Mouse (Mus musculus) megakaryocyte progenitor cell, adult 5-6 weeks (primary cell): ENCODE results near the gene Doc2a. TPM values are rescaled to one million over a fixed set of nuclear protein-coding genes. Genes with fewer than 3 reads are reported as not detected.

Source experiments
- ATAC-seq: replicated peaks from 2 replicates; pipeline ENCODE4 v1.8.0; 2016; ENCODE audit warnings: mild to moderate bottlenecking, moderate TSS enrichment, inconsistent platforms; ENCODE audit not compliant: poor library complexity
- total RNA-seq, 2 experiments: library from RNA; stranded (forward) in 1 of 2; stranded (reverse) in 1 of 2; fragments of 157-497, 149-512 nt in 1 of 2; fragments of 200-1000 nt in 1 of 2; gene quantifications; 2 replicates each; pipeline versions ENCODE4 v1.2.3 to v1.2.4; 2015 to 2017

The Doc2a gene
- total RNA-seq, 2 experiments from 2014 or later, result not detected

DNA sequence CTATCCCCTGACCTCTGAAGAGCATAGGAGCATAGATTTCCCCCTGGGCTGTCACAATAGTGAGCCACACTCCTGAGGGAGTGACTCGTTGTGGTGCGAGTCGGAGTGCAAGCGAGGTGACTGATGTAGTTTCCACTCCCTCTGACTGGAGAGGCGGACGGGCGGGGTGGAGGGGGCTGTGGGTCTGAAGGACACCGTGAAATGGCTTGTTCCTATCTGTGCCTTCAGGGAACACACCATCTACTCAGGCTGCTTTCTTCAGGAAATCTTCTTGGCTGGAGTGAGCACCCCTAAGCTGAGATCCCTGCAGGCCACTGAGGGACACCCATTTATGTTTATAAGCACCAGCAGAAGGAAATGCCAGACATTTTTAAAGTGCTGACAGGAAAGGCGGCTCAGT lies 24.5 kb upstream of the Doc2a start:
- ATAC-seq, result no peak

- no peak for ATAC-seq
Observed at GRCm38 (mm10) chr7:126823202-126823711, 24.0 kb upstream of the Doc2a start.

- no peak for ATAC-seq
Observed at GRCm38 (mm10) chr7:126823940-126824339, 23.3 kb upstream of the Doc2a start.

DNA sequence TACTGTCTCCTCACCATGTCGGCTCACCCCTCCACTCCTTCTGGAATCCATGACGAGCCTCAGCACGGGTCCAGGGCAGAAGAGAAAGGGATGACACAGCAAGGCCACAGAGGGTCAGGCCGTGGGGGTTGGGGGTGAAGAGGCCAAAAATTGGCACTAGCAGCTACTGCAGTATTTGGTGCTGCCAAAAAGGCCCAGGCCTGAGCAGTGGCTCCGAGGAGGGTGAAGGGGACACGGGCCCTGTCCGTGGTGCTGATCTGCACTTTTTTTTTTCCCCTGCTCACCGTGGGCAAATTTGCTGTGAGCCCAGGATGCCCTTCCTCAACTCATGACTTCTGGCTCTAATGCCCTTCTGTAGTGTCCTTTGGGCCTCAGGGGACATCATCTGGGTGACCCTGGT lies 21.8 kb upstream of the Doc2a start:
- peak; percentile 59 for ATAC-seq

- no peak for ATAC-seq
Observed at GRCm38 (mm10) chr7:126825952-126826351, 21.3 kb upstream of the Doc2a start.

- ATAC-seq, result no peak
Observed at GRCm38 (mm10) chr7:126831539-126831938, 15.7 kb upstream of the Doc2a start, which contains the start of gene 4930451I11Rik. Gene 4930451I11Rik (minus strand): TSS chr7:126831639.

DNA sequence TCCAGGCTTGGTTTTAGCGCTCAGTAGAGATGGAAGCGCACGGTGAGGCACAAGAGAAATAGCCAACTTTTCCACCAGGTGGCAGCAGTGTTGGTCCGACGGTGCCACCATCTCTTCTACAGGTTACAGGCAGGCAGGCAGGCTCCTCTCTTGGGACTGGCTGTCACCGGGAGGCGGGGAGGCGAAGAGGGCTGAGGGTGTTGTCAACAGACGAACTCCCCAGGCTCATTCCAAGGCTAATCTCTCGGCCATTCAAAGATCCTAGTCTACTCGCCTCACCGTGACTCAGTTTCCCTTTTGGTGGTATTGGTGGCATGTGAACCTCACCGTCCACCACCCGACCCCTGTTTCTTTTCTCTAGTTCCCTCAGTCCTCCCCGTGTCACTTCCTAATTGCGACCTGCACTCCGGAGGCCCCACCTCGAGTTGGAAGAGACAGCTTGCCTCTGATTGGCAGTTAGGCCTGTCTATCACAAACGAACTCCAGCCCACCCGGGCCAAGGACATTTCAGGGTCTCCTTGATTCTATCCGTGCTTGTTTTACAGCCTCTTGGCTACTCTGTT lies 15.1 kb upstream of the Doc2a start:
- peak; percentile 96 for ATAC-seq

DNA sequence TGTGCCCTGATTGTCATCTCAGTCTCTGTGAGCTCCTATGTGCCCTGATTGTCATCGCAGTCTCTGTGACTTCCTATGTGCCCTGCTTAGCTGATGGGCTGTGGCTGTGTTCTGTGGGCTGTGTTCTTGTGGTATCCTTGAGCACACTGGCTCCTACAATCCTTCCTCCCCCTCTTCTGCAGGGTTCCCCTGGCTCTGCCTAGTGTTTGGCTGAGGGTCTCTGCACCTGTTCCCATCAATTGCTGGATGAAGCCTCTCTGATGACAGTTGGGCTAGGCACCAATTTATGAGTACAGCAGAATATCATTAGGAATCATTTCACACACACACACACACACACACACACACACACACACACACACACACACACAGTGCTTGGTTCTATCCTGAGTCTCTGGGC lies 13.9 kb upstream of the Doc2a start:
- ATAC-seq, result no peak

DNA sequence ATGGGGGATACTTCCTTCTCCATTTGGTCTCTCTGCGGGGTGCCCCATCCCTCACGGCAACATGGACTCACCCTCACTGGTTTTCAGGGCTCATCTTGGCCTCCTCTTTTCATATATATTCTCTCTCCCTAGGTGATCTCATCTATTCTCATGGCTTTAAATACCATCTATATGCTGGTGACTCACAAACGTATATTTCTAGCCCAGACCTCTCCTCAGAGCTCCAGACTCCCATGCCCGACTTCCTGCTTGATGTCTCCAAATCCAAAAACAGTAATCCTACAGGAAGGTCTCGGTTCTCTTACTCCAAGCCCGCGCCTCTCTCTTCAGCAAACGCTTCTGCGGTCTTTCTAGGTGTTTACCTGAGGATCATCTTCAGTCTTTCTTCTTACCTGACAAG lies 3.9 kb upstream of the Doc2a start:
- no peak for ATAC-seq

GRCm38 (mm10) chr7:126845516-126845915 lies 1.7 kb upstream of the Doc2a start:
- ATAC-seq, result no peak

- ATAC-seq, result no peak; the same call in 1 of the 2 replicates
Observed at GRCm38 (mm10) chr7:126847421-126848398, 494 bp downstream of the Doc2a start.

- 0 out of 2 replicates have a peak, but pooled peaks have one; percentile 2 for ATAC-seq
Observed at GRCm38 (mm10) chr7:126848794-126849193, 1.6 kb downstream of the Doc2a start.

- no peak for ATAC-seq
Observed at GRCm38 (mm10) chr7:126850161-126850560, 2.9 kb downstream of the Doc2a start.

GRCm38 (mm10) chr7:126851192-126851591 lies 4.0 kb downstream of the Doc2a start:
- no peak for ATAC-seq

GRCm38 (mm10) chr7:126853454-126853853 lies 6.2 kb downstream of the Doc2a start:
- no peak for ATAC-seq

- ATAC-seq, result no peak
Observed at GRCm38 (mm10) chr7:126855641-126856040, 8.4 kb downstream of the Doc2a start.

GRCm38 (mm10) chr7:126856741-126857420 lies 9.7 kb downstream of the Doc2a start:
- ATAC-seq, result no peak

- no peak for ATAC-seq
Observed at GRCm38 (mm10) chr7:126860987-126861386, 13.8 kb downstream of the Doc2a start.

GRCm38 (mm10) chr7:126861429-126862130 lies 14.4 kb downstream of the Doc2a start, which contains the start of gene Hirip3:
Gene Hirip3 (plus strand): TSS chr7:126861972.
- peak; percentile 89 for ATAC-seq

DNA sequence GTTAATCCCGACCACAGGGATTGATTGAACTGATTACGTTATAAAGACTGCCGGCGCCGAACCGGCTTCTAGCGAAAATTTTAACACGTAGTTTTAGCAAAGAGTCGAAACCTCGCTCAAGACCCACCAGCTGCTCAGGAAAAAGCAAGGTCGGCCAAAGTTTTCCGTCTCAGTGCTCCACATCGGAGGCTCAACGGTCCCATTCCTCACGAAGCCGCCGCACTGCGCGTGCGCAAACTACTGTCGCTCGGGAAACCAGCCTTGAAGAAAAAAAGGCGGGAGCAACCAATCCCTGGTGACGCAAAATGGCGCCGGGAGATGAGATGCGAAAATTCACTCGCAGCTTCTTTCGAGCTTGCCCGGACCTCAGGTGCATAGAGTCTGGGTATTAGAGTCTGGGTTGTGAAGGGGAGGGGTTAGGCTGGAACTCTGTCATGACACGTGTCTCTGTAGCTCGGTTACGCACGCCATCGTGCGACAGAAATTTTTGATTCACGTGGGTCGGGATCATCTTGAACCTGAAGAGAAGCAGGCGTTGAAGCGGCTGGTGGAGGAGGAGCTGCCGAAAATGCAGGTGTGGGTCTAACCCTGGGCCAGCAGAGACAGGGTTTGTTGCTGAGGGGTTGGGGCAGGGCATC lies 15.1 kb downstream of the Doc2a start, which contains the start of gene Ino80e:
Ino80e (minus strand) TSS at position 231 of the 638 bp plus-strand sequence.
- ATAC-seq, result peak; percentile 61
